Mouse (Mus musculus): Measurements from ENCODE around the gene Flot1. TPM values are rescaled to one million over a fixed set of nuclear protein-coding genes. Genes with fewer than 3 reads are reported as not detected.

Flot1 gene
- total RNA-seq, 2 experiments from 2014 or later: 171 to 178 TPM

DNA sequence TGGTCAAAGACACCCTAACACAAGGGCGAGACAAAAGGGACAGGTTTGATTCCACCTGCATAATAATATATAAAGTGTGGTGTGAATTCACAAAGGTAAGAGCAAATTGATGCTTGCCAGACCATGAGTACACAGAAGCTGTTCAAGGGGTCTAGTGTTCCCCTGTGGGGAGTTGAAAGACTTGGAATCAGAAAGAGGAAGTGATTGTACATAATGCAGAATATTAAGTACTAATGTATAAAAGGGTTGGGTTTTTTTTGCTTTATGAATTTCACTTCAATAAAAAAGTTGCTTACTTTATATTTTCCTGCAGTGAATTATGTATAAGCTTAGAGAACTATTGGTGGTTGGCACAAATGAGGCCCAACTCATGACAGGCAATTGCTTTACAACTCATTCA, 36.3 kb downstream of the Flot1 start:
- intact Hi-C loops (cut with DNase I): no loop called here

DNA sequence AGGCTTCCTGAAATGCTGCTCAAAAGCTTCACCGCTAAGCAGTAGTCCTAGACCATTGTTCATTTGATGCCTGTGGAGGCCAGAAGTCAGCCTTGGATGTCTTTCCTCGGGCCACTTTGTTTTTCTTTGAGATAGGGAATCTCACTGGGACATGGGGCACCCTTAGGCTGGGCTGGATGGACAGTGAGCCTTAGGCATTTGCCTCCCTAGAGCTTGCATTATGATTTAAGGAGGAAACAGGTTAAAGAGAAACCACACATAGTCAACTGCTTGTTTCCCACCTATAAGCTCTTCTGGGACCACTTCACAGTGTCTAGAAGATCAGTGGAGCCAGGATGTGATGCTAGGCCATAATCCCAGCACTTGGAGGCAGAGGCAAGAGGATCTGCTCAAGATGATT, 36.8 kb downstream of the Flot1 start:
- no peak for DNase-seq (ENCODE audit: extremely low spot score in 1 of 2, low spot score in 2 of 2)
- intact Hi-C loops (cut with DNase I): no loop called here

More for the DNA sequence above, 36.3 kb downstream of the Flot1 start:
- DNase-seq (ENCODE audit: extremely low spot score in 1 of 2, low spot score in 2 of 2): no peak

DNA sequence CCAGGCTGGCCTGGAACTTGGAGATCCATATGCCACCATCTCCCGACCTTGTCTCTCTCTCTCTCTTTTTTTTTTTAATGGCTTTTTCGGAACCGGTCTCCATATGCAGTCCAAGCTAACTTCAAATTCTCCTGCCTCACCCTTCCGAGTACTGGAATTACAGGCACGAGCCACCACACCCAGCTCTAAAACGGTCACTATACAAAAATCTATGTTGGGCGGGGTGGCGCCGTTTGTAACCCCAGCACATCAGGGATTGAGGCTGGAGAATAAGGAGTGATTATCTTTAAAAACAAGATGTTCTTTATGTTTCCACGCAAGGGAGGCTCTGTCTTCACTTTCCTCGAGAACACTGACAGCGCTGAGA, 37.8 kb downstream of the Flot1 start:
- no peak for DNase-seq (ENCODE audit: extremely low spot score in 1 of 2, low spot score in 2 of 2)
- intact Hi-C loops (cut with DNase I): no loop called here

DNA sequence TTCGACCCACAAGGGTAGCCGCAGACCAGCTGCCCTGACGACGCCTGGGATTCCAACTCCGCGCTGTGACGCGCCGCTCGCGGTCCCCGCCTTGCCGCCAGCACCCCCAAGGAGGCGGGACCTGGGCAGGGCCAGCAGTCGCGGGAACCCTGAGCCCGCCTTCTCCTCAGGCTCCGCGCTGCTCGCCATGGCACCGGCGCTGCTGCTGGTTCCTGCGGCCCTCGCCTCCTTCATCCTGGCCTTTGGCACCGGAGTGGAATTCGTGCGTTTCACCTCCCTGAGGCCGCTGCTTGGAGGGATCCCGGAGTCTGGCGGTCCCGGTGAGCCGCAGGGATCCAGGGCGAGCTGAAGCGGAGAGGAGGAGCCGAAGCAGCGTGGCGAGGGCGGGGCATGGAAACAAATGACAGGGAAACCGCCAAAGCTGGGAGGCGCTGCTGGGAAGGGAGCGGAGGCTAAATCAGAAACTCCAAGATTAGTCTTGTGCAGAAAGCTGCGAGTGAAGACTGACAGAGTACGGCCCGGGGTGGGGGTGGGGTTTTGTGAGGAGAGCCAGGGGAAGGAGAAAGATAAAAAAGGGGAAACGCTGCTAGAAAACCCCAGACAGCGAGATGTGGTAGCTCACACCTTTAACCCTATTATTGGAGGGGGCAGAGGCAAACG, 38.3 kb downstream of the Flot1 start, which contains the start of gene Nrm:
Gene Nrm (plus strand): TSS at position 121 of the 660 bp plus-strand sequence.
- peak; percentile 86 to 95 for DNase-seq (ENCODE audit: extremely low spot score in 1 of 2, low spot score in 2 of 2)
- intact Hi-C loops (cut with DNase I): no loop called here

DNA sequence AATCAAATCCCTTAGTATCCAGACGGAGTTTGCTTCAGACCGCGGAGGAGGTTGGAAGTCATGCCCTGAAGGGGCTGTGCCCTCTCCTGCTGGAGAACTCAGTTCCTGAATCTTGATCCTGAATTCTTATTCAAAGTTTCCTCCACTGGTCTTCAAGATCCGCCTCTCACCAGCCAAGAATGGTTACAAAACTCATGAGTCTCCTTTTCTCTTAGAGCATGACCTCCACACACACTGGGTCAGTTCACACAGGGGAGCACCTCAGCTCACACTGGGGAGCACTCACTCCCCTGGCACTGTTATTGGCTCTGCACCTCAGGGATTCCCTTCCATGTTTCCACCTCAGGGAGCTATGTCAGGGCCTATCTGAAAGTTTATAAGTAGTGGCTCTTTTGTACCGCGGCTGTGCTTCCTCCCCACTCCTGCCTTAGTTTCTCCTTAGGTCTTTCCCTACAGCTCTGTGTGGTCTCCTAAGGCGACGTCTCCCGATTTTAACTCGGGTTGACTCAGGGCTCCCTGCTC, 41.9 kb downstream of the Flot1 start:
- intact Hi-C loops (cut with DNase I): no loop called here

DNA sequence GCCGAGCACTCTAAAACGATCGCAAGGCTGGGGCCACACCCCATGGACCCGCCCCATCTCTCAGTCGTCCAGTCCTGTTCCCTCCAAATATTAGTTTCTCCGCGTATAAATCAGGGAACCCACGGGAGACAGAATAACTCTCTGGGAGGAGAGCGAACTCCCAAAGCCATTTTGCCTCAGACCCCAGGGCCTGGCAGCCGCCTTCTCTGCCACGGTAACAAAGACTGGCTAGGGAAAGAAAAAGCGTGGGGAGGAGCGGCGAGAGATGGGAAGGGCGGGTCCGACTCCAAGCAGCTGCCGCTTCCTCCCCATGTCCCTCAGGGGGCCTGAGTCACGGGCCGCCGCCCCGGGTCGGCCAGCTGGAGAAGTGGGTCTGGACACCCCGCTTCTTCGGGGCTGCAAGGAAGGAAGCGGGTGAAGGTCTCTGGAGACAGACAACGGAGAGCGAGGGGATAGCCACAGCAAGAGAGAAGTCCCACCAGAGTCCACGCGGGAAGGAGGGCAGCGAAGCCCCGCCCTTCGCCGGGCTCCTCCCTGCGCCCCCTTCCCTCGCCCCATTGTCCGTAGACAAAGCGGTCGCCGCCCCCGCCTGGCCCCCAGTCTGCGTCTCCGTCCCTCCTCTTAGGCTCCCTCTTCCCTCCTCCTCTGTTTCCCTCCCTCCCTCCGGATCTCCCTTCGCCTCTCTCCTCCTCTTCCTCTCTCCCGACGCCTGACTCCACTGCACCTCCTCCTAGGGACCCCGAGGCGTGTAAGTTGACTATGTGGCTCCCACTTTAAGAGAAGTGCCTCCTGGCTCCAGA, 42.7 kb downstream of the Flot1 start, which contains the start of gene Ppp1r18:
Gene Ppp1r18 (plus strand): TSS at position 113 of the 800 bp plus-strand sequence.
- DNase-seq (ENCODE audit: extremely low spot score in 1 of 2, low spot score in 2 of 2): peak in 1 of 2 experiments; percentile 89
- intact Hi-C loops (cut with DNase I): no loop called here

More for the DNA sequence above, 41.9 kb downstream of the Flot1 start:
- no peak for DNase-seq (ENCODE audit: extremely low spot score in 1 of 2, low spot score in 2 of 2)

DNA sequence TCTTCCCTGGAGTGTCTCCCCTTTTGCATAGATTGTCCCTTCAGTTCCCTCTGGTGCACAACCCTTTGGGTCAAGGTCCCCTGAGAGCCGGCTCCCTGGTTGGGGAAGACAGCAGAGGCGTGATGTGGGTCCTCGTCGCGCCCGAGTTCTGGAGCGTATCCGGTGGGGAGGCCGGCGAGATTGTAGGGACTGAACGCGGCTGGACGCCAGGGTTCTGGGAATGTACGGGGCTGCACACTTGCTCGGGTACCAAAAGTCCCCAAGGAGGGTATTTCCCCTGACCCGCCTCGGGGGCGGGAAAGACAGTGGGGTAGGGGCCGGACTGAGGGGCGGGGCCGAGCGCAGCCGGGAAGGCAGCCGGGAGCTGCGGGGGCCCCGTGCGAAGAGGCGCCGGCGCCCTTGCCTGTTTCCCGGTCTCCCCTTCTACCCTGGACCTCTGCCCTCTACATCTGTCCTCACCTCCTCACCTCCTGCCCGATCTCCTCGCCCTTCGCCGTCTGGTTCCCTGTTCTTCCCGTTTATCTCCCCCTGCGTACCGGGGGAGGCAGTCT, 43.3 kb downstream of the Flot1 start:
- peak in 1 of 2 experiments; percentile 87 for DNase-seq (ENCODE audit: extremely low spot score in 1 of 2, low spot score in 2 of 2)
- intact Hi-C loops (cut with DNase I): no loop called here

DNA sequence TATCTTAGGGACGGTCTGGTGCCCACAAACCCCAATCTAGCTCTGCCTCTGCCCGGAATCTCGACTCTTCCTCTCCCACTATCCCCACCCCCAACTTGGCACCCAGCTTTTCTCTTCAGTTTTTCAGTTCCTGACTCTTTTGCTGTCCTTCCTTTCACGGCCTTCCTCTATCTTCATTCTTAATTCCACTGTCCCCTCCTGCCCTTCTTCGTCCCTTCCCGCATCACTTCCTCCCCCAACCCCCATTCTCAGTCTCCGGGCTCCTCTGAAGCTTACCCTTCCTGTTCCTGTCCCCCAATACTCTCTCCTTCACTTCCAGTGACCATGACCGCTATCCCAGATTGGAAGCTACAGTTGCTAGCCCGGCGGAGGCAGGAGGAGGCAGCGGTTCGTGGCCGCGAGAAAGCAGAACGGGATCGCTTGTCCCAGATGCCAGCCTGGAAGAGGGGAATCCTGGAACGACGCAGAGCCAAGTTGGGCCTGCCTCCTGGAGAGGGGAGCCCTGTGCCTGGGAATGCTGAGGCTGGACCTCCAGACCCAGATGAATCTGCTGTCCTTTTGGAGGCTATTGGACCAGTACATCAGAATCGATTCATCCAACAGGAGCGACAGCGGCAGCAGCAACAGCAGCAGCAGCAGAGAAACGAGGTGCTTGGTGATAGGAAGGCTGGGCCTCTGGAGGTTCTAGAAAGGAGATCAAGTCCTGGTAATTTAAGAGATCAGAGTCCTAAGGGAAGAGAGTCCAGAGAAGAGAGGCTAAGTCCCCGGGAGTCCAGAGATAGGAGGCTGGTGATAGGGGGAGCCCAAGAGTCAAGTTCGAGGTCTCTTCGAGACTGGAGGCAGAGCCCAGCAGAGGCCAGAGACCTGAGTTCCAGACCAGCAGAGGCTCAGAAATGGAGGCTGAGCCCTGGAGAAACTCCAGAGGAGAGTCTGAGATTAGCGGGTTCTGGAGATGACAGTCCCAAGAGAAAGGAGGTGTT, 44.2 kb downstream of the Flot1 start:
- intact Hi-C loops (cut with DNase I): no loop called here
- no peak for DNase-seq (ENCODE audit: extremely low spot score in 1 of 2, low spot score in 2 of 2)

DNA sequence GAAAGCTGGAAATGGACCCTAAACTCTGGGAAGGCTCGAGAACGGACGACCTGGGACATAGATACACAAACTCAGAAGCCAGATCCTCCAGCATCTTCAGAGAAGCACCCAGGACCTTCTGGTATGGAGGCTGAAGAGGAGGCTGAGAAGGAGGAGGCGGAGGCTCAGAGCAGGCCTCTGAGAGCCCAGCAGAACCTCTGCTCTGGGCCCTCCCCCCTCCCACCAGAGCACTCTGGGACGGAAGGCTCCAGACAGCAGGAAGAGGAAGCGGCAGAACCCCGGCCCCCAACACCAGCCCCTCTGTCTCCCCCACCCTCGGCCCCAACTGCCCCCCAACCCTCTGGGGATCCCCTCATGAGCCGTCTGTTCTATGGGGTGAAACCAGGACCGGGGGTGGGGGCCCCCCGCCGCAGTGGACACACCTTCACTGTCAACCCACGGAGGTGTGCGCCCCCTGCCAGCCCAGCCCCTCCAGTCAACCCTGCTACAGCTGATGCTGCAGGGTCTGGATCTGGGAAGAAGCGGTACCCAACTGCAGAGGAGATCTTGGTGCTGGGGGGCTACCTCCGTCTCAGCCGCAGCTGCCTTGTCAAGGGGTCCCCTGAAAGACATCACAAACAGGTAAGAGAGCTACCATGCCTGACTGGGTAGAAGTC, 45.3 kb downstream of the Flot1 start:
- DNase-seq (ENCODE audit: extremely low spot score in 1 of 2, low spot score in 2 of 2): peak in 1 of 2 experiments; percentile 68

DNA sequence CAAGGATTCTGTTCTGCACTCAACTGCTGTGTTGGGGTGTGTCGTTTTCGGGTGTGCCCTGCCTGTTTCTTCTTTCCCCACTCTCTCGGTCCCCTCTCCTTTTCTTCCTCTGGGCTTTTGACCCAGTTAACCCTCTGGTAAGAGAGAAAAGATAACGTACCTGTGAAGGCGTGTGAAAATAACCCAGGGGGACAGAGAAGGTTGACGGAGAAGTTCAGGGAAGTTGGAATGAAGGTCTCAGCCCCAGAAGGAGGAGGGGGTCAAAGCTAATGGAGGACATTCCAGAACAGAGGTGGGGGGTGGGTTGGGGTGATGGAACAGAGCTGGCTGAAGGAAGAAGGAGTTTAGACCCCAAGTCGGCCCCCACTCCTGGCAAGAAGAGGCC, 45.9 kb downstream of the Flot1 start:
- DNase-seq (ENCODE audit: extremely low spot score in 1 of 2, low spot score in 2 of 2): no peak
- intact Hi-C loops (cut with DNase I): no loop called here

More for the DNA sequence above, 45.3 kb downstream of the Flot1 start:
- intact Hi-C loops (cut with DNase I): no loop called here

DNA sequence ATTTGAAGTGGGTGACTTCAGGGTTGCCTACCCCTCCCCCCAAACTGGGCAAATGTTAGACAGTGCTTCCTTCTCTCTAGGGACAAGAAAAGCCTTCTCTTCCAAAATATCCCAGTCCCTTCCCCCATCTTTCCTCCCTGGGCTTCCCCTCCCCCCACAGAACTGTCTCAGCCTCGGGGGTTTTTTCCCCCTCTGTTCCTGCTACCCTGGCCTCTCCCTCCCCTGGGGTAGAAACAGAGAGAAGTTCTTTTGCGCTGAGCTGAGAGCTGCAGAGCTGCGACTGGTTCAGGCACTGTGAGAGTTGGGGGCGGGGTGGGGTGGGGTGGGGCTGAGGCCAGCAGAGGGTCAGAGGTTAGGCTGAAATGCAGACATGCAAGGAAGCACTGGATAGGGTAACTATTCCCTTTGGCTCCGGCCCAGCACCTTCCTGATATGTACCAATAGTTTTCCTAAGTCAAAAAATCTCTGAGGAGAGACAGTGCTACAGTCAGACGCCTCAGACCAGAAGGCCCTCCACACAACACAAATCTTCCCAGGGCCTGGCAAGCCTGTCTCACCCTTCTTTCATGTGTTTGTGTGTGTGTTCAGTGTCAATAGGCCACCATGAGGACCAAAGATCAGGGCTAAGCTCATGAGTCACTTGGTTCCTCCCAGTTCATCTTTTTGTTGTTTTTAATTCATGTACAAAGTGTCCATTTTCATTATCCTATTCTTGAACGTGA, 46.5 kb downstream of the Flot1 start:
- DNase-seq (ENCODE audit: extremely low spot score in 1 of 2, low spot score in 2 of 2): peak in 1 of 2 experiments; percentile 73
- intact Hi-C loops (cut with DNase I): loop anchor here (5.0 kb wide), 1 partner anchor 127 kb away; no protein-coding TSS in a partner anchor

DNA sequence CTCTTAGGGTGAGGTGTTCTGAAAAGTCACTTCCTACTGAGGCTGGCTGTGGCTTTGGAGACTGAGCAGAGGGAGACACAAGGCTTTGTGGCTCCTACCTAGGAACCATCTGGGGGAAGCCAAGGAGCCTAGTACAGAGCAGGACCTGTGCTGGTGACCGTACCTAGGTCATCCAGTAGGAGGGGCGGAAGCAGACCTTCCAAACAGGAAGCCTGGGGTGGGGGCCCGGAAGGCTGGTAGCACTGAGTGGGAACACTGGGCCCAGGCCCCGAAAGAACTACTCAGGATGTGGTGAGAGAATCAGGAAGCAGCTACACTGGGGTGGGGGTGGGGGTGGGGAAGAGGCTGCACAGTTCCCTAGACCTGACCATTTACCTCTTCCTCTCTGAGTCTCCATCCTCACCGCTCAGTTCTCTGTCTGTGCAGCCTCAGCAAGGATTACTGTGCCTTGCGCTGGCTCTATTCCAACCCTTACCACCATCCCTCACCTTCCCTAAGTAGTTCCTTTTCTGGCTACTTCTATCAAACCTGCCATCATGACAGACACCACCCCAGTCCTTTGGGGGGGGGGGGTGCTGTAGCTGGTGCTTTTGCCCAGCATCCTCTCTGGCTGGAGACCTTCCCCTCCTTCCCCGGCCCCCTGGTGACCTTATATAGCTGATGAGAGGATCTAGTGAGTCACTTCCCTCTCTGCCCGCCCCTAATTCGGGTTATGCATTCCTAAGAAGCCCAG, 47.3 kb downstream of the Flot1 start:
- intact Hi-C loops (cut with DNase I): loop anchor here (5.0 kb wide), 1 partner anchor 128 kb away; no protein-coding TSS in a partner anchor
- peak; percentile 51 to 87 for DNase-seq (ENCODE audit: extremely low spot score in 1 of 2, low spot score in 2 of 2)

DNA sequence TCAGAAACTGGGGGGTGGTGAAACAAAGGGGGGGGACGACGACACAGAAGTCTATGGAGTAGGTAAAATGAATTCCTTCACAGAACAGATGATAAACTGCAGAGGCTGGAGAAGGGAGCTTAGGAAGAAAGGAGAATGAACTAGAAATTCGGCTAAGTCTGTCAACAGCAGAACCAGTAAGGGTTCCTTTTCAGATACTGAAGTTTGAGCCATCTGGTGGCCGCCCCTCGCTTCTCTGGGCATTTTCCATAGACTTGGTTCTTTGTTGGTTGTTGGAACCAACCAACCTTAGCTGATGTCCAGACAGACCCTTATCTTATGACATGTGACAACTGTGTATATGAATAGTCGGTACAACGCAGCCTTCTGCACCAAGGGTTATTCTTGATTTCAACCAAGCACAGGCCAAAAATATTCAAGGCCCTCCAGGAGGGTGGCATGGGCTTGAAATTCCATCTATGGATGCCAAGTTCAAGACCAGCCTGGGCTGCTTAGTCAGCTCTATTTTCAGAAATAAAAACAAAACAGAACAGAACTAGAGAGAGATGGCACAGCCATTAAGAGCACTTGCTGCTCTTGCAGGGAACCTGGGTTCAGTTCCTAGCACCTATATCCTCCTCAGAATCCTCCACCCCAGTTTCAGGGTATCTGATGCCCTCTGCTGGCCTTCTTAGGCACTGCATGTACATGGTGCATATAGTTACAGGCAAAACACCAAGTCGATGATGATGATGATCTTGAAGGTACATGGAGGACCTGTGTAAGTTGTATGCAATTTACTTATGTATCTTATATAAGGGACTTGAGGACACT, 48.1 kb downstream of the Flot1 start:
- DNase-seq (ENCODE audit: extremely low spot score in 1 of 2, low spot score in 2 of 2): no peak
- intact Hi-C loops (cut with DNase I): loop anchor here (5.0 kb wide), 1 partner anchor 129 kb away; no protein-coding TSS in a partner anchor

DNA sequence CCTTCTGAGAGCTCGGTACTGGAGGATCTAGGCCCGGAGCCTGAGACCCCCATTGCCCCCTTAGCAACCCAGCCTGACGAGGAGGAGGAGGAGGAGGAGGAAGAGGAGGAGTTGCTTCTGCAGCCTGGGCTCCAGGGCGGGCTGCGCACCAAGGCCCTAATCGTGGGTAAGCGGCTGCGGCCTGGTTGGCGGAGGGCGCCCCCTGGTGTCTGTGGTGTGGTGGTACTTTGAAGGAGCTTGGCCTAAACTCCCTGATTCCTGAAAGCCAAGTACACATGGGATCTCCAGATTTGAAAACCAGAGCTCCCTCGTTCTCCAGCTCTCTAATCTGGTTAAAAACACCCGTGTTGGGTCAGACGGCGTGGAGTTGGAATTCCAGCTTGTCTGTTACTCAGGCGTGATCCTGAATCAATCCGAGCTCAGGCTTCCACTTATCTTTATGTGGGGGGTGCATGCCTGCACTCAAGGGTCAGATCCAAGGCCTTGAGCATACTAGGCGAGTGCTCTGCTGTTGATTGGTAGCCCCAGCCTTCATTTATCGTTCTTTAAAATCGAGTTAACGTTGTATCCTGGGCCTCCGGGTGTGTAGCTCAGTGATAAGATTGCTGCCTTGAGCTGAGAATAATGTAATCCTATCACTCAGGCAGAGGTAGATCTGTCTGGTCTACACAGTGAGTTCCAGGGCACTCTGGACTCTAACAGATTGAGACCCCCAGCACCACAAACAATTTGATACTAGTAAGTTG, 50.9 kb downstream of the Flot1 start:
- DNase-seq (ENCODE audit: extremely low spot score in 1 of 2, low spot score in 2 of 2): peak; percentile 75 to 92
- intact Hi-C loops (cut with DNase I): loop anchor here (2.0 to 5.0 kb wide), 2 partner anchors 37 to 132 kb away; no protein-coding TSS in a partner anchor

DNA sequence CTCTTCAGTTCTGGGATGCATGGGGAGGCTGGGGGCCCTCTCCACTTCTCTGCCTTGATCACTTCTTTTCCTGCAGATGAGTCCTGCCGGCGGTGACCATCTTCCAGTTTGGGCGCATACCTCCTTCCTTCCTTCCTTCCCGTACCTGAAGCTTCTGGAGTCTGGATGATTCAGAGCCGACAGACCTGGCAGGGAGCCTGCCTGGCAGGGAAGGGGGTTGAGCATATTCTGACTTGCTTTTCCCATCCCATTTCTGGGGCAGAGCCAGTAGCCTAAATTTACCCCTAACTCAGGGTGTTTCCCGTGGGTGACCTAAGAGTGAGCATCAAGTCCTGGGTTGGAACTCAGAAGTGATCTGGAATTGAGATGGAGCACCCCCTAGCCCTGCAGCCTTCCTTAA, 51.7 kb downstream of the Flot1 start:
- intact Hi-C loops (cut with DNase I): loop anchor here (5.0 kb wide), 1 partner anchor 132 kb away; no protein-coding TSS in a partner anchor
- DNase-seq (ENCODE audit: extremely low spot score in 1 of 2, low spot score in 2 of 2): peak in 1 of 2 experiments; percentile 61

Measured in left cerebral cortex, postnatal 10 days (tissue).